Mouse (Mus musculus): ENCODE results near the gene Fastk.
"Not testable (repeated sequence)": the region's sequence is repeated elsewhere in the genome, so short reads cannot be mapped to it uniquely, and the experiment has no call there.

Gene Fastk

GRCm38 (mm10) chr5:24423129-24424003, 21.7 kb downstream of the Fastk start, which contains the start of the genes Cdk5 and Slc4a2:
Gene Cdk5 (minus strand): TSS chr5:24423530.
Gene Slc4a2 (plus strand): TSS chr5:24423837.
- DNase-seq (ENCODE audit: low spot score), result peak; percentile 99

GRCm38 (mm10) chr5:24420381-24420780, 24.7 kb downstream of the Fastk start:
- DNase-seq (ENCODE audit: low spot score), result no peak

GRCm38 (mm10) chr5:24417587-24417986, 27.5 kb downstream of the Fastk start:
- DNase-seq (ENCODE audit: low spot score), result no peak

GRCm38 (mm10) chr5:24416222-24416736, 28.8 kb downstream of the Fastk start:
- DNase-seq (ENCODE audit: low spot score), result peak; percentile 73

GRCm38 (mm10) chr5:24413938-24414337, 31.1 kb downstream of the Fastk start:
- no peak for DNase-seq (ENCODE audit: low spot score)

GRCm38 (mm10) chr5:24413042-24413693, 31.9 kb downstream of the Fastk start, which contains the start of gene Asic3:
Gene Asic3 (plus strand): TSS chr5:24413392.
- no peak for DNase-seq (ENCODE audit: low spot score)

- no peak for DNase-seq (ENCODE audit: low spot score)
These were observed 33.0 kb downstream of the Fastk start for GRCm38 (mm10) chr5:24412063-24412462.

- DNase-seq (ENCODE audit: low spot score), result no peak
These were observed 35.6 kb downstream of the Fastk start for GRCm38 (mm10) chr5:24409466-24409865.

GRCm38 (mm10) chr5:24408651-24409050, 36.4 kb downstream of the Fastk start:
- DNase-seq (ENCODE audit: low spot score), result no peak

GRCm38 (mm10) chr5:24405389-24405876, 39.7 kb downstream of the Fastk start:
- DNase-seq (ENCODE audit: low spot score), result no peak

GRCm38 (mm10) chr5:24404594-24405360, 40.3 kb downstream of the Fastk start:
- no peak for DNase-seq (ENCODE audit: low spot score)

GRCm38 (mm10) chr5:24401969-24402368, 43.1 kb downstream of the Fastk start:
- no peak for DNase-seq (ENCODE audit: low spot score)

GRCm38 (mm10) chr5:24400911-24401605, 44.0 kb downstream of the Fastk start:
- DNase-seq (ENCODE audit: low spot score), result no peak

- no peak for DNase-seq (ENCODE audit: low spot score)
These were observed 44.7 kb downstream of the Fastk start for GRCm38 (mm10) chr5:24400362-24400761.

GRCm38 (mm10) chr5:24399686-24400085, 45.4 kb downstream of the Fastk start:
- no peak for DNase-seq (ENCODE audit: low spot score)

GRCm38 (mm10) chr5:24396254-24396653, 48.8 kb downstream of the Fastk start:
- not testable (repeated sequence) for DNase-seq (ENCODE audit: low spot score)

- DNase-seq (ENCODE audit: low spot score), result peak; percentile 98
These were observed 50.8 kb downstream of the Fastk start for GRCm38 (mm10) chr5:24394165-24394894.

GRCm38 (mm10) chr5:24393392-24393997, 51.6 kb downstream of the Fastk start, which contains the start of gene Abcb8:
Gene Abcb8 (plus strand): TSS chr5:24393663.
- DNase-seq (ENCODE audit: low spot score), result peak; percentile 82

GRCm38 (mm10) chr5:24392724-24393123, 52.4 kb downstream of the Fastk start:
- no peak for DNase-seq (ENCODE audit: low spot score)

GRCm38 (mm10) chr5:24391864-24392263, 53.2 kb downstream of the Fastk start, which contains the start of gene Atg9b:
Gene Atg9b (minus strand): TSS chr5:24392143.
- DNase-seq (ENCODE audit: low spot score), result no peak

Measured in layer of hippocampus, adult 9-10 months (tissue).